Mouse (Mus musculus) ZHBTc4 (cell line): ENCODE data around the gene 2210408I21Rik.

Experiments
- DNase-seq: peaks from one replicate; pipeline ENCODE4 v3.0.0-alpha.2; 2011; ENCODE audit warnings: low read depth, low spot score

The 2210408I21Rik gene

DNA sequence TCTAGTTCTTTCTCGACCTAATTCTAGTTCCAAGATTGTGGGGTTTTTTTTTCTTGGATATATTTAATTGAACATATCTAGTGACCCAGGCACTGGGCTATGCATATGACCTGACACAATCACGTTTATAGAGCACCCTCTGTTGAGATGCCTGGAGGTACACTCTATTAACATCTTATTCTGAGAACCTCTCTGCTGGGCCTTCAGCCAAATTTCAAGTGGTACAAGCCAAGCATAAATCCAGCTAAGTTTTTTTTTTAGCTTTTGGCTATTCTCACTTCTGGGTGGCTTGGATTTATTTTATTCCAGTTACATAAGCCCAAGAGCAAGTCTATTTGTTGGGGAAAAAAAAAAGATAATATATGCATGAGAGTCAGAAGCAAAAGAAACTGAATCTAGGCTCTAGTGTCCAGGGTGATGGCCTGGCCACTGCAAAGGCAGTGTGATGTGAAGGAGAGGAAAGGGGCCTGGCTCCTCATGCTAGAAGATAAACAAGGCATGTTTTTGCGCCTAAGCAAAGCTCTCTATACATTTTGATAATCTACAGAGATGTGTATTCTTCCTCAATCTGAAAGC is 139.9 kb downstream of the 2210408I21Rik start:
- DNase-seq = no peak

DNA sequence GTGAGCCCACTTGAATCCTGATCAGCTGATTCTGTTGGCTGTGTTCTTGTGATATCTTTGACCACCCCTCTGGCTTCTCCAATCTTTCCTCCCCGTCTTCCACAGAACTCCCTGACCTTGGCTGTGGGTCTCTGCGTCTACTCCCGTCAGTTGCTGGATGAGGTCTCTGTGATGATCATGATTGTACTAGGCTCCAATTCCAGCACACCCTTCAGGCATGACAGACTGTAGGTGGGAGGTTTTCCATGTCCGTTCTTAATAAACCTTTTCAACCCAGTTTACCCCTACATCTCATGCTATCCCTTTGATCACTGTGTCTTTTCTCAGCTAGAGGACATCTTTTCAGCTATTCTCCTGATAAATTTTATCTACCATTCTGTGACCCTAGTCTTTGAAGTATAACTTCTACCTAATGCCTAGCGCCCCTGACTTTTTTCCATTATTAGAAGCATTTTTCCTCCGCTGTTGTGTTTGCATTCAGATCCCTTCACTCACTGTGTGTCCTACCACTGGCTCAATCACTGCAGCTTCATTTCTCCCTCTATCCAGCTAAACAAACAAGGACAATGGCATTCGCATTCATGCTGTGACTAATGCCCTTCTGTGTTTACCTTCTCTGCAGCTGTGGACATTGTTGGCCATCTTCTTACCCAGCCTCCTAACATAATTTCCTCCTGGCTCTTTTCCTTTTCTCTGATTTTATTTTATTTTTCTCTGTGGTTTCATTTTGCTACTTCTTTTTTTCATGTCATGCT is 143.5 kb downstream of the 2210408I21Rik start:
- no peak for DNase-seq

DNA sequence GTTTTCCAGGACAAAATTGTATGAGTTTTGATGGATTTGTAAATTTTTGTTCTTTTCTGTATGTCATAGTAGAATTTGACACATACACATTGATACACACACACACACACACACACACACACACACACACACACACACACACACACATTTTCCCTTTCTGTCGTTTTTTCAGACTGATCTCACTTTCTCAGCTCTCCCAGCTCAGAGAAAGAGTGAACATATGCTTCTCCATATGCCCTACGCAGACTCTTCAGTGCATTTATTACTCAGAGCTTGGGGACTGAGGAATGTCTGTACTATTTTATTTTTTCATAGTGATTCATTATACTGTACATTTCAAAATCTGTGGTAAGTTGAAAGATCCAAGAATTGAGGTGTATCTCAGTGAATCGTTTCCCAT is 160.2 kb downstream of the 2210408I21Rik start:
- DNase-seq = no peak

DNA sequence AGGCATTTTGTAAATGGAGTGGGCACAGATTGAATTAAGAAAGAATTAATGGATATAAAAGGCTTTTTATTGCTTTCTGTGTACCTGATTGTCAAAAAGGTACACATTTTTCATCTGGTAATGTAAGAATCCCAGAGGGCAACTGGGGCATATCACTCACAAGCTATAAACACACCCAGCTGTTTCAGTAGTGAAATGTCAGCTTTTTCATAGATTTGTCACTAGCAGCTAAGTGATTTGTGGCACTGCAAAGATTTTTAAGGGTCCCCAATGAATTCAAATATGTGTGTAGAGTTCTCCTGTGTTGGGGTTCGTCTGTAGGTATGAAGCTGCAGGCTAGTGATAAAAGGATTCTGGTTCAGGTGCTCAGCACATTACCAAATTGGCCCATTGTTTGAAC is 188.8 kb downstream of the 2210408I21Rik start:
- DNase-seq = no peak

DNA sequence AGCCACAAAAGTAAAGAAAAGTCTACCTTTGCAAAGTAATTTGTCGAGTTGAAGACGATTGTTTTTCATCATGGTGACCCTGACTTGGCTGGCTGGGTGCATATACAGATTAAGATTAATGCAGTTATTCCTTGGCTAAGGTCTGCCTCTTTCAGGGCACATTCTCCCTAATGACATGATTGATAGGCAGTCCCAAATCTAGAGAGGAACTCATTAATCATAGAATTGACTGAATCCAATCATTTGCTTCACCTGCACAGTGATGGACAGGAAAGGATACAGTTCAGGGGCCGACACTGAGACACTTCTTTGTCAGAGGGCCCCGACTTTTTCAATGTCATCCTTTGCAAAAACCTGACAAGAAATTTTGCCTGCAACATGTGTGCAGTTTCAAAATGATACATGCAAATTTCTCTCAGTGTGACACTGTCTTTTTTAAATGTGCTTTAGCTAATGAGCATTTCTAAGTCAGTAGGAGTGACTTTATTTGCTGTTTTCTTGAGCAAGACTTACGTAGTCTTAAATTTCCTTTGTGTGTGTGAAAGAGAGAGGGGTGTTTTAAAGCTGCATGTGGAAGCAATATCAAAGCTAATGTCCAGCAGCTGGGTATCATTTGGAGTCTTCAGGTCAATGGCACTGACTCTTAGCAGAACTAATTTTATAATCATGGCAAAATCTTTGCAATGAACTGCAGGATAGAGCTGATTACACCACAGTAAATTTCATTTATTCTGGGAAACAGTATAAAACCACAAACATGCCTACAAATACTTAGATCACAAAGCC is 191.0 kb downstream of the 2210408I21Rik start:
- no peak for DNase-seq

DNA sequence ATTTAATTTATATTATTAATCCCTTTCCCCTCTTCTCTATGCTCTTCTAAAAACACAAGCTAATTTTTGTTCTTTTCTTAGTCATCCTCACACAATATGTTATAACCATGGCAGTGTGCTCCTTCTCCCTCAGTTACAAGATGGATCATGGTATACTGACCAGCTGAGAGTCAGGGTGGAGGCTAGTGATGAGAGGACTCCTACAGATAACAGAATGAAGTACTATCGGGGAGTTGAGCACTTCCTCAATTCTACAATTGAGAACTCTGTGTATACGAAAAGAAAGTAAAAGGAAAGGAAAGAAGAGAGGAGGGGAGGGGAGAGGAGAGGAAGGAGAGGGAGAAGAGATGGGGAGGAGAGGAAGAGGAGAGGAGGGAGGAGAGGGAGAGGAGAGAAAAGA is 206.8 kb downstream of the 2210408I21Rik start:
- no peak for DNase-seq

DNA sequence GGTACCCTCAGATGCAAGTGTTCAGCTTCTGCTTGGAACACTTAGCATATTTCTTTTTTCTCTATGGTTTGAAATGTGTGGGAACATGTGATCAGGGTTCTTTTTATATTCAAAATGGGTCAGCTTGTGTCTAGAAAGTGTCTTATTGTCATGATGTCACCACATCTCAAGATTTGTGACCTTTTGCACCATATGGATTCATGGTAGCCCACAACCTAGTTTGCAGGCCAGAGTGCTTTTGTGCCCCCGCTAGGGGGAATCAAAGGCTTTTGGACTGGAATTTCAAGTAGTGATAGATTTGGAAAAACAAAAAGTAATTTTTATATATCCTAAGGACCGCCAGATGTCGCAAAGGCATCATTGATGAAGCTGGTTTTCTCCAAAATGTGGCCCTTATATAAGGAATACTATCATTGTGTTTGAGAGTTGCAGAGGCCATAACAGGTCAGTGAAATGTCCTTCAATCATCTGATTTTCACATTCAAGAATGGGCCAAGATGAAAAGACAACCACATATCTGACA is 250.2 kb downstream of the 2210408I21Rik start:
- no peak for DNase-seq

DNA sequence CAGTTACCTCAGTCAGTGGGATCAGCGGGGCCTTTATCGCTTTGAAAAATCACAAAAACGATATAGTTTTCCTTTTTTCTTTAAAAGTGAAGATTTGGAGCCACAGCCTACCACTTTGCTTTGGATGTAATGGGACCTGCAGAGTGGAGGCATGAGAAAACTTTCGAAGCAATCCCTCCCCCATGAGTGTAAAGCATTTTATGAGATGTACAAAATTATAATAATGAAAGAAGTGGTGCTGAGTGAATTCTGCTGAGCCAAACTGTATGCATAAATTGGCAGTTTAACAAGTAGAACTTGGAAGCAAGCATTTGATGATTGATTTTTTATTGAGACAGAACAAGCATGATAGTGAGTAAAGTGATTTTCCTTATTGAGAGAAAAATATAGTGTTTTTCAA is 250.7 kb downstream of the 2210408I21Rik start:
- DNase-seq = no peak

DNA sequence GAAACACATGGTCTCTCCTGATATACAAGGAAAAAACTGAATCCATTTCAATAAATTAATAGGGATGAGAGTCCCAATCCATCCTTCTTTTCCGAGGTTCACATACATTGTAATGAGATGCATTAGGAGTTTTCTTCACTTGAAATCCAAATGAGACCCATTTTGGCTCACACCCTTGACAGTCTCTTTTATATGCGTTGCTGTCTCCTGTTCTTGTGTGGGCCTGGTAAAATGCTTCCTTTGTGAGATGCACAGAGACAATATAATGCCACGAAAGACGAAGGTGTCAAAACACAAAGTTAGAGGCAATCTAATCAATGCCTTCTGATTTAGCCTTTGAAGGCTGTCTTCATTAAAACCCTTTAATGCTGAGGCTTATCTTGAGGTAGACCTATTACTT is 252.8 kb downstream of the 2210408I21Rik start:
- DNase-seq = no peak

DNA sequence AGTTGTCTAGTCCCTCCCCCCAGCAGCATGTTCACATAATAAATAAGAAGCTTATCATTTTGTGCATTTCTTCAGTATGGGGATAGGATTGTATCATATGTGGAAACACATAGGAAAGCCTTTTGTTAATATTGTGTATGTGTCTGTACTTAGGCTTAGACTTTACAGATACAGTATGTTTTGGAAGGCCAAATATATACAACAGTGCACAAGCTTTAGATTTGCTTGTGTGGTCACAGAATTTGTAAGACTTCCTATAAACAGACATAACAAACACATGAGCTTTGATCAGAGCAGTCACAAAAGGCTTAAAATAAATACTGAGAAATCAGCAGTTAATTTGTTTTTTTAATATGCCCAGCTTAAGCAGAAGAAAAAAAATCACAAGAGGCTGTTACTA is 253.9 kb downstream of the 2210408I21Rik start:
- DNase-seq = no peak

DNA sequence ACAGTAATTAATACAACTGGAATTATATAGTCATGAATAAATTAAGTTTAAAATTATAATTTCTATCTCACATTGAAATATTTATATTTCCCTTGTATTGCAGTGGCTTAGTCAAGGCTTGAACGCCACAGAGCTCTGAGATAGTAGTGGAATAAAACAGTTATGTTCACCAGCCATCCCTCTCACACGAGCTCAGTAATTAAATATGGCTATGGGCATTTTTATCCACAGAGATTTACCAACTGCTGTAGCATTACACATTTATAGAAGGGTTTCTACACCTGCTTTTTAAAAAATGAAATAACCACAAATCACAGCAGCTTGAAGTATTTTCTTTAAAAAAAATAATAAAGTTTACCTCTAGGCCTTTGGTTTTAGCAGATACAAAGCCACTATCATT is 261.0 kb downstream of the 2210408I21Rik start:
- no peak for DNase-seq

DNA sequence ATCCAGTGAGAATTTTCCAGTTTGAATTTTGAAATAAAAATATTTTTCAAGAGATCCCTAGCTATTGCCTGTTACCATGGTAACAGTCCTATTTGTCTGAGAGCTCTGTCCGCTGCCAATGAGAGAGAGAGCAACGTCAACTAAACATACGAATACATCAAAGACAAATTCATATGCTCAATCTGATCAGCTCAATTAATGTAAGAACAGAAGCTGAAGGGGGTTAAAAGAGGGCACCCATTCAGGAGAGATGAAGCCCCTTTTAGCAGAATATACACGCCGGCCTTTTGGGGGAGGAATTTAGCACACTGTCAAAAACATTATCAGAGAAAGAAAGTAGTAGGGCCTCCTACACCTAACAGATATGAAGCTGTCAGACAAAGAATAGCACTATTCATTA is 261.6 kb downstream of the 2210408I21Rik start:
- no peak for DNase-seq

DNA sequence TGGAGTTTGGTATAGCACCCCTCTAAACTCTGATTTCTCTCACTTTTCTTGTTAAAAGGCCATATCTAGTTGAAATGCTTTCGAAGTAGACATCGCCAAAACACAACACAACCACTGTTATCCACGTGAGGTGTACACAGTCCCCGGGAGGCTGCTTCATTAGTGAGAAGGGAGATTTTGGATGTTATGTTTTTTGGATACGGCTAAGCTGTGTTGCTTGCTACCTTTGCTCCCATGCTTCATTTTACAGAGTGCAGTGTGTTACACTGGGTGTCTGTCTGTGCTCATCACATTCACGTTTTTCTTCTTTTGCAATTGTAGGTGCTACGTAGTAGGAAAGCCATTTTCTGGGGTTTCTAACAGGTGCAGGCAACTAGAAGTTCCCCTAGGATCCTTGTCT is 262.3 kb downstream of the 2210408I21Rik start:
- no peak for DNase-seq

DNA sequence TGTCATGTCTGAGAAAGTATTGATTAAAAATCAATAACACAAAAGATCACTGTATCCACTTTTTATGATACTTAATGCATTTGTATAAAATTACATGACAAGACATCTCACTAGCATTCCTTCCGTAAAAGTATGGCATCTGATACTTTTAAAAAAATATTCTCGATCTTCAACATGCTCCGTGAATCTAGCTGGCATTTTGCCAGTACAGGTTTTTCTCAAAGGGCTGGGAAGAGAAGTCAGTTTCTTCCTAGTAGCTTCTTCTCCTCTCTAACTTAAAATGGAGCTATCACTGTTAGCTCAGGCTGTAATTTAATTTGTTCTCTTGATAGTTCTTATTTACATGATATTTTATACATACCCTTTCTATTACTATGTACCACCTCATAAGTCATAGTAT is 263.1 kb downstream of the 2210408I21Rik start:
- DNase-seq = no peak

DNA sequence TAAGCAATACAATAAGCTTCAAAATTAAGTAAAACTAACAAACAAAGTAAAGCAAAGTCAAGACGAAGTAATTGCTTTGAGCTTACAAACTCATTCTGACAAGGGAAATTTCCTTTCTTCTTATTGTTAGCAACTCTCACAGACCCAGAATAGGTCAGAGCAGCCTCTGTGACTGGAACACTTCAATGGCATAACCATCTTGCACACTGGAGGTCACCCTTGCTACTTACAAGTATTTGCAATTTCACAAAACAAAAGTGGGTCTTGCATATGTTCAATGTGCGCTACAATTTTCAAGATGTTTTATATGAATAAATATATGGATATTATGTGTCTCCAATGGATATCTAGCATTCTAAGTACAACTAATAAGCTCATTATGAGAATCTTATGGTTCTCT is 265.4 kb downstream of the 2210408I21Rik start:
- no peak for DNase-seq

DNA sequence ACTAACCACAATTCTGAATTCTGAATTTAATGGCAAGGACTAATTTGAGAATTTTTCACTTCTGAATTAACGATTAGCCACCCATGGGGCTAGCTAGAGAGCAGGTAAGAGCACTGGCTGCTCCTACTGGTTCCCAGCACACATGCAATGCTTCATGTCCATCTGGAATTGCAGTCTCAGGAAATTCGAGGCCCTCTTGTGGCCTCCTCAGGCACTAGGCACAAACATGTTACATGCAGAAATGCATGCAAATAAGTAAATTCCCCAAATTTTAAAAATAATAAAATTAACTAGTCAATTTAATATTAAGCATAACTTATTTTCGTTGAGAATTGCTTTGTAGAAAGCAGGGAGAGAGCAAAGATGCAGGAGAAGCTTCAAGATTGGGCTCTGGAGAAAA is 273.2 kb downstream of the 2210408I21Rik start:
- peak; percentile 29 for DNase-seq

DNA sequence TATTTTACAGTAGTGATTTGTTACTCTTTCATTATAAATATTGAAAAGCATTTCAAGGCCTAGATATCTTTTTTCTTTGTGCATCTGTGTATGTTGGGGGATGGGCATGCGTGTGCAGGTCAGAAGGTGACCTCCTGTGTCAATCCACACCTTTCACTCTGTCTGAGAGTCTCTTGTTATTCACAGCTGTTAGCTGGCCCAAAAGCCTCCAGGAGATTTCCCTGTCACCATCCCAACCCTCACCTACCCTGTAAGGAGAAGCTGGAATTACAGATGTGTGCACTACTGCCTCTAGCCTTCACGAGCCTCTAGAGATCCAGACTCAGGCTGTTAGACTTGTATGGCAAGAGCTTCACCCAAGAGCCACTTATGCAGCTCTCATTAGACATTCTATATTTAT is 274.5 kb downstream of the 2210408I21Rik start:
- no peak for DNase-seq

DNA sequence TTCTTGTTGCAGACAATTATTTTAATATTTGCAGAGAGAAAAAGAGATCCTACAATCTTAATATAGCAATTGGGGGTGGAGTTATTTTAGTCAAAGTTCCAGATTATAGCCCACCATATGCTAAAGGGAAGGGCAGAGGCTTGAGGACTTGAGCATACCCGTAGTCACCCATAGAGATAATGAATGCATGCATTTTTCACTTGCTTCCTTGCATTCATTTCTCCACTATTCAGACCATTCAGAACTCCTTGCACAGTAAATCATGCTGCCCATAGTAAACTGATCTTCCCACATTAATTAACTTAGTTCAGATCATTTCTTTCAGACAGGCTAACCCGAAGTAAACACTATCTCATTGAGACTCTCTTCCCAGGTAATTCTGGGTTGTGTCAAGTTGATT is 277.5 kb downstream of the 2210408I21Rik start:
- no peak for DNase-seq

DNA sequence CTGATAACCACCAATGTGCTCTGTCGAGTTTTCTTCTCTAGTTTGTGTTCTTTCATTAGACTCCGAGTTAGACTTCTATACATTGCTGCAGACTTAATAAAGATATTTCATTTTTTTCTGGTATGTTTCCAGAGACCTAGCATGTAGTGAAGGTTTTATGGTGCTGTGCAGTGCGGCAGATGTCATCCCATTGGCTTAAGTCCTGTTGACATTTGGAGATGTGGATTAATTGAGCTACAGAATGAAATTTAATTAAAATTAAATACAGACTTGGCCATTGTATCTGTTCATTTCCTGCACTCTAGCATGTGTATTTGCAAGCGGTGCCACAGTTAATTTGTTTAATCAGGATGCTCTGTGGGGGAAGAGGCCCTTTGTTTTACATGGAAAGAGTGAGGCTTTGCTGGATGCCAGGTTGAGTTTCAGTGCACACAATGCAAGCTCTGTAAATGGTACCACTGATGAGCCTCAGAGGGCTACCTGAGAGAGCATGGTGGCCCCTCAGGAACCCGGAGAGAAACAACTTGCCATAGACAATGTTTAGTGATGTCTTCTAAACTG is 314.7 kb downstream of the 2210408I21Rik start:
- no peak for DNase-seq

DNA sequence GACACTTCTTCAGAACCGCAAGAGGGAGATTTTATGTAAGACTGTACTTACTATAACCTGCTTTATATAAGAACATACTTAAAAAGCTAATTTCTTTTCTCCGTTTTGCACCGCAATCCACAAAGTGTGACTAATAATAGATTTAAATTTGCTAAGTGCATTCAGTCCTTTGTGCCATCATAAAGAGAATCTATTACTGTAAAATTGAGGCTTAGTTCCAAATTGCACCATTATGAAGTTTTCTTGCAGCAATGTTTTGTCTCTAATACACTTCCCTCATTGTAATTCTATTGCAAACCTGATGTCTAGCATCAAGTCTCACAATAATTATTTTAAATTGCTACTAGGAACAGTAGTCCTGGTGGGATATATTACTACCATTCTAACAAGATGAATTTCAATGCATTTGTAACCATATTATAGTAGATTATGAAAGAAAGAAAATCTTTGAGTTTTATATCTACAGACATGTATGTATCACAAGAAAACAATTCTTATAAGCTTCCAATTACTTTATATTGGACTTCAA is 334.8 kb downstream of the 2210408I21Rik start:
- DNase-seq = no peak

DNA sequence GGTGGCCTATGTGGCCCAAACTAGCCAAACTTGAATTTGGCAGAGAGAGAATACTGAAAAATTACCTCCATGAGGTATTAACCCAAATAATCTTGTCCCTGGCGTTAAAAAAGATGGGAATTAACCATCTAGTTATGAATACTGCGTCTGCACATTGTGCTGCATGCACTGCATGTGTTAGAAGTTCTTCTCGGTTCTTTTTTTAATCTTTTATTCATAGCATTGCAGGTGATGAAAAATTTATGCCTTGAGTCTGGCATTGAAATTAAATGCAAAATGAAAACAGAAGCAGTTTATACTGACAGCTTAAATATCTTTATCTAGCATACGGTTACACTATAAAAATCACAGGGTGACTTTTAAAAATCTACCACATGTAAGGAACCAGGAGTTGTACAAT is 341.1 kb downstream of the 2210408I21Rik start:
- no peak for DNase-seq
